Mouse (Mus musculus): ENCODE measurements around the gene Serinc5. TPM values are rescaled to one million over a fixed set of nuclear protein-coding genes. Genes with fewer than 3 reads are reported as not detected.

The Serinc5 gene
- polyA plus RNA-seq, 1 experiment from 2014 or later, result 26.7 TPM

GRCm38 (mm10) chr13:92626725-92627124, 15.8 kb downstream of the Serinc5 start:
- Histone ChIP-seq H3K4me3 (no peak overlapping the region), H3K9ac (no peak overlapping the region), H3K4me2 (no peak overlapping the region), H3K27me3 (replicated peaks) (no peaks in the 10 kb centered on the region), H3K9me3 (replicated peaks) (0 out of 2 replicates have a peak, but pooled peaks cover 6% of the 10 kb centered on the region), H3K27ac (no peak overlapping the region), H3K4me1 (peaks cover 40% of the 10 kb centered on the region), H3K36me3 (peaks cover 53% of the 10 kb centered on the region)
- ATAC-seq, result no peak
- 88% methylated on average over 5 of the region's 5 CpGs for WGBS (ENCODE audit: insufficient replicate concordance)

- Histone ChIP-seq H3K9me3 (replicated peaks) (0 out of 2 replicates have a peak, but pooled peaks cover 6% of the 10 kb centered on the region), H3K4me1 (peaks cover 68% of the 10 kb centered on the region), H3K4me3 (no peak overlapping the region), H3K27me3 (replicated peaks) (no peaks in the 10 kb centered on the region), H3K4me2 (peak overlapping the region; percentile 41), H3K36me3 (peaks cover 63% of the 10 kb centered on the region), H3K27ac (peak overlapping the region; percentile 78), H3K9ac (no peak overlapping the region)
- peak; percentile 93 for ATAC-seq
- 13% methylated on average over 3 of the region's 3 CpGs for WGBS (ENCODE audit: insufficient replicate concordance)
Measured at GRCm38 (mm10) chr13:92629509-92629908, 18.6 kb downstream of the Serinc5 start.

DNA sequence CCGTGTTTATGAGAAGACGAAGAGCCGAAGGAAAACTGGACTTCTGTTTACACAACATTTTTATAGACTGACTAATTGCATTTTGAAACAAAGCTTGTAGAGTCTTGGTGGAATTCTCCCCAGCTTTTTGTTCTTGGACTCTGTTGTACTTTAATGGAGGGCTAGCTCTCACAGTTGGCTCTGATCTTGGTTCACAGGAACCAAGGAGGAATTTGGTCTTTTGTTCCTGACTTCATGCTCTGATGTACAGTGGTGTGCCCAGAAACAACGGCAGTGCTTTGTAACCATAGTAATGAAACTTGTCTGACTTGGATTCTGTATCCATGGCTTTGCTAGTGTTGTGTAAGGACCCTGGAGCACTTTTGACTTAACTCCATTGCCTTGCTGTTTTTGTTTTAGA, 20.6 kb downstream of the Serinc5 start:
- Histone ChIP-seq H3K4me1 (peaks cover 87% of the 10 kb centered on the region), H3K36me3 (peaks cover 50% of the 10 kb centered on the region)

GRCm38 (mm10) chr13:92632550-92632949, 21.7 kb downstream of the Serinc5 start:
- Histone ChIP-seq H3K4me3 (no peak overlapping the region), H3K36me3 (peaks cover 39% of the 10 kb centered on the region), H3K9ac (no peak overlapping the region), H3K27ac (peak overlapping the region; percentile 27; the same call in 1 of the 2 replicates), H3K27me3 (replicated peaks) (no peaks in the 10 kb centered on the region), H3K4me2 (no peak overlapping the region), H3K9me3 (replicated peaks) (0 out of 2 replicates have a peak, but pooled peaks cover 6% of the 10 kb centered on the region), H3K4me1 (peaks cover 98% of the 10 kb centered on the region)
- 53% methylated on average over 4 of the region's 4 CpGs for WGBS (ENCODE audit: insufficient replicate concordance)
- no peak for ATAC-seq

More for the DNA sequence above, 20.6 kb downstream of the Serinc5 start:
- Histone ChIP-seq H3K4me3 (no peak overlapping the region), H3K27ac (peak overlapping the region; percentile 10; the same call in 1 of the 2 replicates), H3K27me3 (replicated peaks) (no peaks in the 10 kb centered on the region), H3K9me3 (replicated peaks) (0 out of 2 replicates have a peak, but pooled peaks cover 6% of the 10 kb centered on the region), H3K9ac (no peak overlapping the region), H3K4me2 (no peak overlapping the region)
- WGBS (ENCODE audit: insufficient replicate concordance), result 91% methylated on average over 4 of the region's 4 CpGs
- ATAC-seq, result no peak

DNA sequence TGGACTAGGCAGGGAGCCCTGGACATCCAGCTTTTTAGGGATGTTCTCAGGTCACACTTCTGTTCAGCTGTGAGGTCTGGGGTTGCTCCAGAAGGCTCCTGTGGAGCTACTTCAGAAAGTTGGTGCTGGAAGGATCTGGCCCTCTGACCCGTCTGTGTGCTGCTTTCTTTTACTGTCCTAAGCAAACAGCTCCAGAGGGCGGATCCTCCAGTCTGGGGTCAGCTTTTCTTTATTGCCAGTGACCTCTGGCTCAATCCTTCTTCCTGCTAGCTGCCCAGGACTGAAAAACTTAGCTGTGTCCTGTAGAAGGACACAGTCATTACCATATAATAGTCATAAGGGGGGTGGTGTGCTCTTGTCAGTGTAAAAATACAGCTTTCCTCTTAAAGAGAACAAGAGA, 24.1 kb downstream of the Serinc5 start:
- H3K4me2 ChIP-seq, result no peak overlapping the region
- H3K9ac ChIP-seq, result no peak overlapping the region
- peaks cover 28% of the 10 kb centered on the region for H3K36me3 ChIP-seq
- 0 out of 2 replicates have a peak, but pooled peaks cover 2% of the 10 kb centered on the region for H3K9me3 ChIP-seq (replicated peaks)
- ATAC-seq, result no peak
- H3K4me3 ChIP-seq, result no peak overlapping the region
- 72% methylated on average over 2 of the region's 2 CpGs for WGBS (ENCODE audit: insufficient replicate concordance)
- peak overlapping the region; percentile 71; the same call in 1 of the 2 replicates for H3K27ac ChIP-seq
- no peaks in the 10 kb centered on the region for H3K27me3 ChIP-seq (replicated peaks)
- H3K4me1 ChIP-seq, result peaks cover 98% of the 10 kb centered on the region

DNA sequence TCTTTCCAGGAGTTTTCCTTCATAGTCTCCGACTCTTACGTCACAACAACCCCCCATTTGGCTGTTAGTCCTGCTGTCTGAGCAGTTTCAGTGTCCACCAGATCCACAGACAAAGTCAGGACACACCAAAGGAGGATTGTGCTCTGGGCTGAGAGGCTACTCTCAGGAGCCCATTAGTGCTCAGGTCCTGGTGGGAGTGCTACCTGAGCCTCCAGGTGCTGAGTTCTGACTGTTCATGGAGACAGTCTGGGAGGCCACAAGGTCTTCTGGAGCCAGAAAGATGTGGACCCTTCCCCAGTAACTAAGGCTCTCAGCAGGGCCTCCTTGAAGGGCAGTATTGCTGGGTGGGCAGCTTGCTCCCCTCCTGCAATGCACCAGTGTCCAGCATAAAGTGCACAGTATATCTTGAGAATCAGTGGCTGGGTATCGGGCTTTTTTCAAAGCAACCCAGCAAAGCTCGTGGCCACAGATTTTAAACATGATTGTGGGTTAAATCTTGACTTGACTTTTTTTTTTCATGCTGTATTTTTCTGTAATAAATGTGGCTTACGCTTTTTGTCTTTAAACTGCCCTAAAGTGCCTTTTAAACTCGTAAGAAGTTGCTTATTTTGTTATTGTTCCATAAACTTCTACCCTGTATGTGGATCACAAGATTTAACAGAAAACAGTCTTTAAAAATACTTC, 25.5 kb downstream of the Serinc5 start:
- Histone ChIP-seq H3K4me3 (no peak overlapping the region), H3K9me3 (replicated peaks) (no peaks in the 10 kb centered on the region), H3K4me1 (peaks cover 95% of the 10 kb centered on the region), H3K9ac (0 out of 2 replicates have a peak overlapping the region, but pooled peaks have one; percentile 3), H3K4me2 (peak overlapping the region; percentile 46; the same call in 1 of the 2 replicates), H3K27me3 (replicated peaks) (no peaks in the 10 kb centered on the region), H3K36me3 (peaks cover 21% of the 10 kb centered on the region), H3K27ac (peak overlapping the region; percentile 71)
- ATAC-seq, result no peak
- 48% methylated on average over 6 of the region's 6 CpGs for WGBS (ENCODE audit: insufficient replicate concordance)

- peak overlapping the region; percentile 10; the same call in 1 of the 2 replicates for H3K4me3 ChIP-seq
- peaks cover 95% of the 10 kb centered on the region for H3K4me1 ChIP-seq
- H3K9me3 ChIP-seq (replicated peaks), result no peaks in the 10 kb centered on the region
- H3K36me3 ChIP-seq, result peaks cover 16% of the 10 kb centered on the region
- peak; percentile 84 for ATAC-seq
- WGBS (ENCODE audit: insufficient replicate concordance), result 6% methylated on average over 7 of the region's 7 CpGs
- H3K27me3 ChIP-seq (replicated peaks), result no peaks in the 10 kb centered on the region
- H3K4me2 ChIP-seq, result peak overlapping the region; percentile 46
- H3K27ac ChIP-seq, result peak overlapping the region; percentile 71; the same call in 1 of the 2 replicates
- peak overlapping the region; percentile 49; the same call in 1 of the 2 replicates for H3K9ac ChIP-seq
Measured at GRCm38 (mm10) chr13:92636910-92637275, 26.0 kb downstream of the Serinc5 start.

- no peaks in the 10 kb centered on the region for H3K9me3 ChIP-seq (replicated peaks)
- H3K27ac ChIP-seq, result no peak overlapping the region
- H3K36me3 ChIP-seq, result peaks cover 15% of the 10 kb centered on the region
- H3K9ac ChIP-seq, result no peak overlapping the region
- H3K27me3 ChIP-seq (replicated peaks), result no peaks in the 10 kb centered on the region
- H3K4me2 ChIP-seq, result no peak overlapping the region
- no peak for ATAC-seq
- H3K4me3 ChIP-seq, result no peak overlapping the region
- 69% methylated on average over 12 of the region's 12 CpGs for WGBS (ENCODE audit: insufficient replicate concordance)
- H3K4me1 ChIP-seq, result peaks cover 78% of the 10 kb centered on the region
Measured at GRCm38 (mm10) chr13:92639093-92640014, 28.5 kb downstream of the Serinc5 start.

- no peaks in the 10 kb centered on the region for H3K27me3 ChIP-seq (replicated peaks)
- H3K27ac ChIP-seq, result no peak overlapping the region
- peak; percentile 55; the same call in 1 of the 2 replicates for ATAC-seq
- H3K4me1 ChIP-seq, result peaks cover 30% of the 10 kb centered on the region
- no peak overlapping the region for H3K4me2 ChIP-seq
- peaks cover 17% of the 10 kb centered on the region for H3K36me3 ChIP-seq
- WGBS (ENCODE audit: insufficient replicate concordance), result 75% methylated on average over 3 of the region's 3 CpGs
- no peaks in the 10 kb centered on the region for H3K9me3 ChIP-seq (replicated peaks)
- no peak overlapping the region for H3K4me3 ChIP-seq
- H3K9ac ChIP-seq, result no peak overlapping the region
Measured at GRCm38 (mm10) chr13:92644199-92644598, 33.3 kb downstream of the Serinc5 start.

DNA sequence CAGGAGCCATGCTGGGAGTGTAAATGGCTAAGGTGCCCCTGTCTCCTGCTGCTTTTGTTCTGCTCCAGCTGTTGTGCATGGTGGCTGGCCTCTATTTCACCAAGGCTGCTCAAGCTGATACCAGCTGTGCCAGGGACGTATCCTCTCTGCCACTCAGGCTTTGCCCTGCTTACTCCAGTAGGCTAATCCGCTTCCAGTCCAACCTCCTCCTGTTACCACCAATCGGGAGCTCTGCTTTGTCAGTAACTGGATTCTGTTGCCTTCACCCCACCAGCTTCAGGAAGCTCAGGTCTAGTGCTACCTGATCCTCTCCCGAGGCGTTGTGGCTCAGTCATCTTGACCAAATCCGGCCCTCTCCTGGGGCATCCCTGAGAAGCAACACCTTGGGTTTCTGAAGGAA, 33.9 kb downstream of the Serinc5 start:
- H3K36me3 ChIP-seq, result peaks cover 17% of the 10 kb centered on the region
- H3K4me1 ChIP-seq, result peaks cover 24% of the 10 kb centered on the region

GRCm38 (mm10) chr13:92647695-92648094, 36.8 kb downstream of the Serinc5 start:
- Histone ChIP-seq H3K9me3 (replicated peaks) (no peaks in the 10 kb centered on the region), H3K4me1 (peaks cover 27% of the 10 kb centered on the region), H3K4me3 (no peak overlapping the region), H3K27me3 (replicated peaks) (no peaks in the 10 kb centered on the region), H3K27ac (no peak overlapping the region), H3K36me3 (peaks cover 17% of the 10 kb centered on the region), H3K9ac (no peak overlapping the region), H3K4me2 (no peak overlapping the region)
- WGBS (ENCODE audit: insufficient replicate concordance), result 53% methylated on average over 2 of the region's 2 CpGs
- no peak for ATAC-seq

More for the DNA sequence above, 33.9 kb downstream of the Serinc5 start:
- H3K9ac ChIP-seq, result no peak overlapping the region
- H3K4me3 ChIP-seq, result no peak overlapping the region
- WGBS (ENCODE audit: insufficient replicate concordance), result 82% methylated on average over 6 of the region's 6 CpGs
- H3K27ac ChIP-seq, result no peak overlapping the region
- no peak overlapping the region for H3K4me2 ChIP-seq
- no peaks in the 10 kb centered on the region for H3K9me3 ChIP-seq (replicated peaks)
- peak; percentile 30 for ATAC-seq
- H3K27me3 ChIP-seq (replicated peaks), result no peaks in the 10 kb centered on the region
